In the genomic region with DNA sequence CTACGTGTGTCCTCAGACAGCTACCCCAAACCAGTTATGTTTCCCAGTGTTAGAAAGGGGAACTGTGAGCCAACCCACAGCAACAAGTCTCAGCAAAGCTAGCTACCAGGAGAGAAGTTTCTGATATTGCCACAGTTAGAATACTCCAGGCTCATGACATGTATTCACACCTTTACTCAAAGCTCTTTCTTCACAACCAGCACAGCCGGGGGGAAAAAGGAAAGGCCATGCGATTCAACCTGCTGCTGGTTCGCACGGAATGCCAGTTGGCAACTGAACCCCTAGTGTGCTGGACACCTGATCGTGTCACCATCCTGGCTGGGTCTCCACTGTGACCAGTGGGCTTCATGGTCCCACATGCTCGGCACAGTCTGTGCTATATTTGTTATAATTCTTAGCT, we compare ENCODE assay signal across 13 mouse cellular contexts. TPM values are rescaled to one million over a fixed set of nuclear protein-coding genes. Genes with fewer than 3 reads are reported as not detected.
DNase-seq lines count a peak whose midpoint lies in the region; ATAC-seq and TF ChIP-seq lines count a peak whose summit lies in the region.
"Had no signal": no experiment of that assay in that cellular context is flagged by ENCODE, and none has a peak within 500 bp of the region (broad histone marks: within the 10 kb centered on the region; RNA-seq: fewer than 3 reads in every experiment).

No protein-coding gene starts in this region.

- no peak overlapping the region for H3K4me2 ChIP-seq in hindbrain, postnatal 0 days (ENCODE audit: low read depth, low read length)
- H3K4me2 ChIP-seq in midbrain, embryonic 11.5 days = no peak overlapping the region
- H3K4me2 ChIP-seq in midbrain, embryonic 16.5 days (ENCODE audit: low read length) = no peak overlapping the region
- peak overlapping the region; percentile 77 for H3K4me2 ChIP-seq in liver, embryonic 12.5 days

- H3K9me3 ChIP-seq in hindbrain, embryonic 10.5 days = no peaks in the 10 kb centered on the region
- no peaks in the 10 kb centered on the region for H3K9me3 ChIP-seq in hindbrain, postnatal 0 days (ENCODE audit: low read length)
- no peaks in the 10 kb centered on the region for H3K9me3 ChIP-seq in midbrain, embryonic 11.5 days (ENCODE audit: control insufficient read depth, low read length)
- H3K9me3 ChIP-seq in midbrain, embryonic 16.5 days (replicated peaks; ENCODE audit: control insufficient read depth, low read length, poor library complexity, severe bottlenecking) = no peaks in the 10 kb centered on the region
- no peaks in the 10 kb centered on the region for H3K9me3 ChIP-seq in liver, embryonic 12.5 days (replicated peaks)

- 87% methylated on average over 7 of the region's 7 CpGs for WGBS in hindbrain, embryonic 10.5 days
- WGBS in hindbrain, postnatal 0 days = 89% methylated on average over 7 of the region's 7 CpGs
- WGBS in midbrain, embryonic 11.5 days = 87% methylated on average over 7 of the region's 7 CpGs
- WGBS in midbrain, embryonic 16.5 days = 83% methylated on average over 7 of the region's 7 CpGs
- WGBS in liver, embryonic 12.5 days (ENCODE audit: insufficient replicate concordance) = 70% methylated on average over 7 of the region's 7 CpGs

- DNase-seq in hindbrain, embryonic 10.5 days (ENCODE audit: low spot score) = no peak
- no peak for DNase-seq in hindbrain, postnatal 0 days (ENCODE audit: low spot score)
- DNase-seq in midbrain, embryonic 11.5 days (ENCODE audit: low spot score, missing footprints) = peak; percentile 62
- no peak for DNase-seq in right cerebral cortex, adult 2 months (ENCODE audit: low spot score in 2 of 2)
- DNase-seq in cerebellum, adult 11 months = no peak
- DNase-seq: gastrocnemius, postnatal 10 days; heart, postnatal 36 days; midbrain, embryonic 14.5 days; thymus, postnatal 14 days had no signal

- peak overlapping the region; percentile 48; the same call in 1 of the 2 replicates for H3K4me3 ChIP-seq in hindbrain, embryonic 10.5 days
- no peak overlapping the region for H3K4me3 ChIP-seq in hindbrain, postnatal 0 days (ENCODE audit: low read length)
- H3K4me3 ChIP-seq in midbrain, embryonic 11.5 days (ENCODE audit: low read depth, low read length) = no peak overlapping the region
- H3K4me3 ChIP-seq in midbrain, embryonic 16.5 days (ENCODE audit: low read depth, low read length) = no peak overlapping the region
- H3K4me3 ChIP-seq in liver, embryonic 12.5 days = peak overlapping the region; percentile 49; the same call in 1 of the 2 replicates

- no peak for TF ChIP-seq CTCF in hindbrain, postnatal 0 days (IDR thresholded peaks at IDR 0.05; ENCODE audit: low read depth)

- no peak overlapping the region for H3K27ac ChIP-seq in hindbrain, embryonic 10.5 days
- H3K27ac ChIP-seq in hindbrain, postnatal 0 days = no peak overlapping the region
- no peak overlapping the region for H3K27ac ChIP-seq in midbrain, embryonic 11.5 days (ENCODE audit: low read depth, low read length)
- H3K27ac ChIP-seq in midbrain, embryonic 16.5 days (ENCODE audit: low read length) = no peak overlapping the region
- H3K27ac ChIP-seq in liver, embryonic 12.5 days = no peak overlapping the region

- peaks cover 20% of the 10 kb centered on the region for H3K4me1 ChIP-seq in hindbrain, embryonic 10.5 days (replicated peaks)
- H3K4me1 ChIP-seq in hindbrain, postnatal 0 days (ENCODE audit: insufficient read depth, low read length) = no peaks in the 10 kb centered on the region
- peaks cover 2% of the 10 kb centered on the region; the same call in 1 of the 2 replicates for H3K4me1 ChIP-seq in midbrain, embryonic 11.5 days (ENCODE audit: control insufficient read depth, insufficient read depth, low read length)
- no peaks in the 10 kb centered on the region for H3K4me1 ChIP-seq in midbrain, embryonic 16.5 days (ENCODE audit: control insufficient read depth, insufficient read depth, low read length)
- peaks cover 40% of the 10 kb centered on the region for H3K4me1 ChIP-seq in liver, embryonic 12.5 days

- peaks cover 26% of the 10 kb centered on the region for H3K27me3 ChIP-seq in hindbrain, embryonic 10.5 days (ENCODE audit: insufficient read depth, poor library complexity, severe bottlenecking)
- no peaks in the 10 kb centered on the region for H3K27me3 ChIP-seq in hindbrain, postnatal 0 days (ENCODE audit: insufficient read depth, low read length)
- H3K27me3 ChIP-seq in midbrain, embryonic 11.5 days (ENCODE audit: control insufficient read depth, insufficient read depth, low read length) = no peaks in the 10 kb centered on the region; the same call in 1 of the 2 replicates
- H3K27me3 ChIP-seq in midbrain, embryonic 16.5 days (ENCODE audit: control insufficient read depth, insufficient read depth, low read depth, low read length) = peaks cover 8% of the 10 kb centered on the region
- peaks cover 30% of the 10 kb centered on the region for H3K27me3 ChIP-seq in liver, embryonic 12.5 days (replicated peaks)

- H3K9ac ChIP-seq in hindbrain, postnatal 0 days (replicated peaks; ENCODE audit: low read length) = no peak overlapping the region
- no peak overlapping the region for H3K9ac ChIP-seq in midbrain, embryonic 11.5 days (ENCODE audit: low read length)
- H3K9ac ChIP-seq in midbrain, embryonic 16.5 days (ENCODE audit: low read depth, low read length) = no peak overlapping the region
- H3K9ac ChIP-seq in liver, embryonic 12.5 days = 0 out of 2 replicates have a peak overlapping the region, but pooled peaks have one; percentile 53

- ATAC-seq in hindbrain, postnatal 0 days = no peak
- ATAC-seq in midbrain, embryonic 11.5 days (ENCODE audit: low FRiP score) = no peak
- no peak for ATAC-seq in midbrain, embryonic 16.5 days
- no peak for ATAC-seq in liver, embryonic 12.5 days

- H3K36me3 ChIP-seq in hindbrain, embryonic 10.5 days = no peaks in the 10 kb centered on the region
- H3K36me3 ChIP-seq in hindbrain, postnatal 0 days (ENCODE audit: insufficient read depth, low read length) = no peaks in the 10 kb centered on the region
- no peaks in the 10 kb centered on the region for H3K36me3 ChIP-seq in midbrain, embryonic 11.5 days (ENCODE audit: control insufficient read depth, insufficient read depth, low read length)
- no peaks in the 10 kb centered on the region for H3K36me3 ChIP-seq in midbrain, embryonic 16.5 days (ENCODE audit: control insufficient read depth, insufficient read depth, low read length)
- H3K36me3 ChIP-seq in liver, embryonic 12.5 days = no peaks in the 10 kb centered on the region

RNA-seq across cellular contexts. Expression of gene Mfsd7a, which starts 0.8 kb away (rescaled TPM):
- 0.10 and 0.13 TPM in 2 replicates for polyA plus RNA-seq in hindbrain, embryonic 10.5 days (2016; fragmentation: Nextera tagmentation; extraction: Ambion mirVana)
- 0.11 and 0.52 TPM in 2 replicates for total RNA-seq in hindbrain, postnatal 0 days (2014; rRNA removed)
- polyA plus RNA-seq in hindbrain, postnatal 0 days (2015; fragmentation: Nextera tagmentation; extraction: Ambion mirVana) = 0.15 TPM in 2 replicates
- polyA plus RNA-seq in midbrain, embryonic 11.5 days (2014; fragmentation: Nextera tagmentation; extraction: Ambion mirVana) = 0.18 TPM in 1 of 2 replicates, not detected in the other
- 0.14 and 0.21 TPM in 2 replicates for polyA plus RNA-seq in midbrain, embryonic 16.5 days (2015; fragmentation: Nextera tagmentation; extraction: Ambion mirVana)
- 0.15 TPM in 1 of 2 replicates, not detected in the other for polyA plus RNA-seq in liver, embryonic 12.5 days (2016; fragmentation: Nextera tagmentation; extraction: Ambion mirVana)
- polyA plus RNA-seq: midbrain, embryonic 14.5 days; neural tube, embryonic 14.5 days had no signal

RNA-seq across cellular contexts. Expression of gene Pcgf3, which starts 13.2 kb away (rescaled TPM):
- polyA plus RNA-seq in hindbrain, embryonic 10.5 days (2016; fragmentation: Nextera tagmentation; extraction: Ambion mirVana) = 24.3 and 27.5 TPM in 2 replicates
- total RNA-seq in hindbrain, postnatal 0 days (2014; rRNA removed) = 32.0 and 36.4 TPM in 2 replicates
- polyA plus RNA-seq in hindbrain, postnatal 0 days (2015; fragmentation: Nextera tagmentation; extraction: Ambion mirVana) = 12.1 and 12.9 TPM in 2 replicates
- polyA plus RNA-seq in midbrain, embryonic 11.5 days (2014; fragmentation: Nextera tagmentation; extraction: Ambion mirVana) = 29.2 and 34.0 TPM in 2 replicates
- 25.7 and 27.5 TPM in 2 replicates for polyA plus RNA-seq in midbrain, embryonic 16.5 days (2015; fragmentation: Nextera tagmentation; extraction: Ambion mirVana)
- polyA plus RNA-seq in liver, embryonic 12.5 days (2016; fragmentation: Nextera tagmentation; extraction: Ambion mirVana) = 12.6 and 14.8 TPM in 2 replicates

RNA-seq across cellular contexts. Expression of gene Atp5k, which starts 13.6 kb away (rescaled TPM):
- 397 and 447 TPM in 2 replicates for polyA plus RNA-seq in hindbrain, embryonic 10.5 days (2016; fragmentation: Nextera tagmentation; extraction: Ambion mirVana)
- total RNA-seq in hindbrain, postnatal 0 days (2014; rRNA removed) = 31.5 and 90.8 TPM in 2 replicates
- polyA plus RNA-seq in hindbrain, postnatal 0 days (2015; fragmentation: Nextera tagmentation; extraction: Ambion mirVana) = 621 and 639 TPM in 2 replicates
- polyA plus RNA-seq in midbrain, embryonic 11.5 days (2014; fragmentation: Nextera tagmentation; extraction: Ambion mirVana) = 392 and 433 TPM in 2 replicates
- polyA plus RNA-seq in midbrain, embryonic 16.5 days (2015; fragmentation: Nextera tagmentation; extraction: Ambion mirVana) = 350 and 353 TPM in 2 replicates
- polyA plus RNA-seq in liver, embryonic 12.5 days (2016; fragmentation: Nextera tagmentation; extraction: Ambion mirVana) = 355 and 360 TPM in 2 replicates

RNA-seq across cellular contexts. Expression of gene Pde6b, which starts 59.7 kb away (rescaled TPM):
- polyA plus RNA-seq in hindbrain, embryonic 10.5 days (2016; fragmentation: Nextera tagmentation; extraction: Ambion mirVana) = 0.25 and 0.44 TPM in 2 replicates
- total RNA-seq in hindbrain, postnatal 0 days (2014; rRNA removed) = not detected in 2 replicates
- 0.14 and 0.26 TPM in 2 replicates for polyA plus RNA-seq in hindbrain, postnatal 0 days (2015; fragmentation: Nextera tagmentation; extraction: Ambion mirVana)
- 0.18 and 0.29 TPM in 2 replicates for polyA plus RNA-seq in midbrain, embryonic 11.5 days (2014; fragmentation: Nextera tagmentation; extraction: Ambion mirVana)
- 0.30 and 0.57 TPM in 2 replicates for polyA plus RNA-seq in midbrain, embryonic 16.5 days (2015; fragmentation: Nextera tagmentation; extraction: Ambion mirVana)
- 0.17 and 0.24 TPM in 2 replicates for polyA plus RNA-seq in liver, embryonic 12.5 days (2016; fragmentation: Nextera tagmentation; extraction: Ambion mirVana)
- total RNA-seq: adrenal gland, adult 18-20 months; gastrocnemius, postnatal 10 days; heart, postnatal 36 days had no signal
- polyA plus RNA-seq: neural tube, embryonic 14.5 days had no signal

Comparison
In these comparisons a context has a peak if more than half of its experiments do, and no peak if none do; other contexts are left out.
1. H3K4me3 ChIP-seq: peak in hindbrain, embryonic 10.5 days (single experiment) and liver, embryonic 12.5 days (single experiment); none in hindbrain, postnatal 0 days (single experiment), midbrain, embryonic 11.5 days (single experiment) and midbrain, embryonic 16.5 days (single experiment).